Mouse (Mus musculus) myocyte (in vitro differentiated cells): Measurements from ENCODE around the gene Lrrc14b. TPM values are rescaled to one million over a fixed set of nuclear protein-coding genes. Genes with fewer than 3 reads are reported as not detected.

ENCODE experiments used
- H3K27me3 ChIP-seq: one replicate; pipeline ENCODE4 v1.6.1; 2011; ENCODE audit not compliant: control insufficient read depth, insufficient read depth, insufficient read length
- H3K36me3 ChIP-seq: one replicate; pipeline ENCODE4 v1.6.1; 2011; ENCODE audit not compliant: control insufficient read depth, insufficient read depth
- H3K4me2 ChIP-seq: one replicate; pipeline ENCODE4 v1.6.1; 2011; ENCODE audit warnings: low read depth, control low read depth
- H3K4me3 ChIP-seq: one replicate; pipeline ENCODE4 v1.5.1; 2011; ENCODE audit warnings: mild to moderate bottlenecking, control low read depth, moderate library complexity
- H3K79me2 ChIP-seq: one replicate; pipeline ENCODE4 v1.6.1; 2011; ENCODE audit not compliant: control insufficient read depth, insufficient read depth
- H3ac ChIP-seq: one replicate; pipeline ENCODE4 v1.6.1; 2011; ENCODE audit not compliant: control insufficient read depth, insufficient read length
- CEBPB ChIP-seq: IDR thresholded peaks from 2 replicates; pipeline ENCODE4 v1.6.1; 2011; ENCODE audit warnings: mild to moderate bottlenecking, moderate library complexity; ENCODE audit not compliant: poor library complexity, insufficient read depth, severe bottlenecking
- E2F4 ChIP-seq: IDR thresholded peaks from one replicate; pipeline ENCODE4 v1.6.1; 2011; ENCODE audit warnings: mild to moderate bottlenecking, control low read depth, moderate library complexity; ENCODE audit not compliant: insufficient read depth
- MAX ChIP-seq: IDR thresholded peaks from one replicate; pipeline ENCODE4 v1.6.1; 2011; ENCODE audit warnings: low read depth, mild to moderate bottlenecking, control low read depth
- MYOD1 ChIP-seq, 3 experiments: IDR thresholded peaks; one replicate each; pipeline ENCODE4 v1.6.1; 2011; ENCODE audit warnings: control low read depth in 2 of 3, low read depth in 2 of 3, mild to moderate bottlenecking in 2 of 3, moderate library complexity in 1 of 3; ENCODE audit not compliant: insufficient read length in 2 of 3, control insufficient read depth in 1 of 3
- MYOG ChIP-seq, 3 experiments: IDR thresholded peaks; one replicate each; pipeline ENCODE4 v1.6.1; 2011; ENCODE audit warnings: control low read depth in 2 of 3, low read depth in 2 of 3, mild to moderate bottlenecking in 2 of 3; ENCODE audit not compliant: insufficient read length in 2 of 3, control insufficient read depth in 1 of 3, insufficient read depth in 1 of 3
- POLR2A ChIP-seq: IDR thresholded peaks from one replicate; pipeline ENCODE4 v1.6.1; 2011; ENCODE audit warnings: low read depth, mild to moderate bottlenecking, control low read depth, moderate library complexity; ENCODE audit not compliant: insufficient read length
- POLR2AphosphoS2 ChIP-seq: IDR thresholded peaks from one replicate; pipeline ENCODE4 v1.6.1; 2011; ENCODE audit warnings: low read depth, control low read depth; ENCODE audit not compliant: insufficient read length
- REST ChIP-seq: IDR thresholded peaks from one replicate; pipeline ENCODE4 v1.6.1; 2011; ENCODE audit warnings: mild to moderate bottlenecking, control low read depth, moderate library complexity; ENCODE audit not compliant: insufficient read depth, insufficient read length
- SRF ChIP-seq: IDR thresholded peaks from one replicate; pipeline ENCODE4 v1.6.1; 2011; ENCODE audit warnings: low read depth; ENCODE audit not compliant: control insufficient read depth, insufficient read length
- TCF12 ChIP-seq: IDR thresholded peaks from one replicate; pipeline ENCODE4 v1.6.1; 2011; ENCODE audit warnings: mild to moderate bottlenecking, control low read depth; ENCODE audit not compliant: poor library complexity, insufficient read depth, severe bottlenecking
- TCF3 ChIP-seq: IDR thresholded peaks from one replicate; pipeline ENCODE4 v1.6.1; 2011; ENCODE audit warnings: low read depth, control low read depth; ENCODE audit not compliant: insufficient read length
- USF1 ChIP-seq: IDR thresholded peaks from one replicate; pipeline ENCODE4 v1.6.1; 2011; ENCODE audit warnings: low read depth, mild to moderate bottlenecking, control low read depth, moderate library complexity
- polyA plus RNA-seq: library from polyadenylated mRNA; unstranded; fragments of >200 nt; fragmentation: generic; extraction: Trizol; gene quantifications from one replicate; pipeline ENCODE4 v1.2.1, GENCODE M21; 2012; ENCODE audit warnings: missing spikeins

The Lrrc14b gene
- polyA plus RNA-seq, 1 experiment, result 0.24 TPM

GRCm38 (mm10) chr13:74350435-74350906, 13.3 kb downstream of the Lrrc14b start:
- no peak for TF ChIP-seq POLR2A
- TF ChIP-seq USF1, result no peak
- H3K4me3 ChIP-seq, result peak overlapping the region; percentile 97
- no peaks in the 10 kb centered on the region for H3K27me3 ChIP-seq

DNA sequence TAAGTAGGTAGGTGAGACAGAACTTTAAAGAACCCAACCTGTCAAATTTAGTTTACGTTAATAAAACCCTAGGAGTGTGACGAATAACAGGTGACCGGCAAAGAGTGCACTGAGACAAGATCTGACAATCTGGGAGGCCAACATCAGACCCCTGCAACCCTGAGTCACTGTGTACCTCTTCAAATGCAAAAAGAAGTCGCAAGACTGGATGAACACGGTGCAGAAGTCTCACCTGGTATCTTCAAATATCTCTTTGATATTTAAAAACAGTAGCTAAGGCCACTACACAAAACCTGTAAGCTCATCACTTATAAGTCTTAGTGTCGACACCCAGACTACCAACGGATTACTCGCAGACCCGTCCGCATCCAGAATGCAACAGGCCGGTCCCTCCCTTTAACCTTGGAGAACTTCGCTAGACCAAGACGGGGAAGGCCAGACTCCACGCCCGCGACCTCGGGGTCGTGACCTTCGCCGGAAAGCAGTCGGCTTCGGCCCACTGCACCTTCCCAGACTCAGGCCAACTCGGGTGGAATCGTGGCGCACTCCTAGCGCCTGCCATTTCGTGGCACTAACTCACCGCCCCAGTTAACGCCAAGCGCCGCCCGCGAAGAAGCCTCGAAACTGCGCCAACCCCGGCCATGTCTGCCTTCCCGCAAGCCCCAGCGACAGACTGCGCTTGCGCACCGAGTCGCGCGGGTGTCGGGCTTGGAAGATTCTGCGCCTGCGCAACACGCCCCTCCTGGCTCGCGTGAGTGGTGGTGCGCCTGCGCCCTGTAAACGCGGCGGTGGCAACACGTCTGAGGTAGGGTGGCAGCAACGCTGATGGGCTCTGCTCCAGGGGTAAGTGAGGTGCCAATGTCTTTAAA, 14.0 kb downstream of the Lrrc14b start, which contains the start of the genes Sdha and Ccdc127:
Gene Sdha (minus strand): TSS at position 715 of the 869 bp plus-strand sequence.
Gene Ccdc127 (plus strand): TSS at position 744 of the 869 bp plus-strand sequence.
- Histone ChIP-seq H3K4me2 (peak within 1 kb of the TSS; percentile 81), H3K79me2 (peaks cover 78% of the 10 kb centered on the region), H3K36me3 (peaks cover 14% of the 10 kb centered on the region), H3ac (peak within 1 kb of the TSS; percentile 41), H3K27me3 (no peaks in the 10 kb centered on the region), H3K4me3 (peak within 1 kb of the TSS; percentile 97)
- TF ChIP-seq TCF12, result no peak
- no peak for TF ChIP-seq MYOD1 (IDR thresholded peaks at IDR 0.05; ENCODE audit: control insufficient read depth in 1 of 3, insufficient read length in 2 of 3, low read depth in 2 of 3)
- TF ChIP-seq POLR2A, result peak; percentile 95
- TF ChIP-seq CEBPB, result no peak
- TF ChIP-seq MYOG (IDR thresholded peaks at IDR 0.05; ENCODE audit: control insufficient read depth in 1 of 3, insufficient read depth in 1 of 3, insufficient read length in 2 of 3, low read depth in 2 of 3), result peak in 1 of 3 experiments; percentile 17
- TF ChIP-seq SRF, result peak; percentile 35
- TF ChIP-seq MAX, result no peak
- TF ChIP-seq TCF3, result no peak
- TF ChIP-seq USF1, result no peak
- TF ChIP-seq REST, result peak; percentile 12
- no peak for TF ChIP-seq E2F4
- peak; percentile 97 for TF ChIP-seq POLR2AphosphoS2

More at GRCm38 (mm10) chr13:74350435-74350906, 13.3 kb downstream of the Lrrc14b start:
- peaks cover 79% of the 10 kb centered on the region for H3K79me2 ChIP-seq
- H3ac ChIP-seq, result peak overlapping the region; percentile 41
- H3K36me3 ChIP-seq, result peaks cover 17% of the 10 kb centered on the region
- H3K4me2 ChIP-seq, result peak overlapping the region; percentile 69

DNA sequence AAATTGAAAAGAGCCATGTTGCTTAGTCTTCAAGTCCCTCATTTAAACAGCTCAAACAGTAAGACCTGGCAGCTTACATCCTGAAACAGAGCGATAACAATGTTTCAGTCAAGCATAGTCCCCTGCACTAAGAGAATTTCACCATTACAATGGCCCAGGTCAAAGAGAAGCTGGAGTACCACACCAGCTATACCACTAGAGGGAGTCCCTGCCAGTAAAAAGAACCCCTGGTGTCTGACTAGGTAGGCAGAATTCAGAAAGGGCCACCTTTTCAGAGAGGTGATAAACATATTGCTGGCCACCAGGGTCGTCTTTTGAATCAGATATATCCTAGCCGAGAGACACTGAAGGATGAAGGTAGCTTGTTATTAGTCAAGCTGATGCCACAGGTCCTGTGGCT, 22.8 kb downstream of the Lrrc14b start:
- H3K27me3 ChIP-seq, result no peaks in the 10 kb centered on the region
- H3K79me2 ChIP-seq, result peaks cover 9% of the 10 kb centered on the region
- TF ChIP-seq POLR2AphosphoS2, result no peak
- TF ChIP-seq CEBPB, result no peak
- TF ChIP-seq MYOG (IDR thresholded peaks at IDR 0.05; ENCODE audit: control insufficient read depth in 1 of 3, insufficient read depth in 1 of 3, insufficient read length in 2 of 3, low read depth in 2 of 3), result no peak
- no peak for TF ChIP-seq E2F4
- TF ChIP-seq MAX, result no peak
- TF ChIP-seq TCF3, result no peak
- TF ChIP-seq USF1, result no peak
- TF ChIP-seq MYOD1 (IDR thresholded peaks at IDR 0.05; ENCODE audit: control insufficient read depth in 1 of 3, insufficient read length in 2 of 3, low read depth in 2 of 3), result no peak
- no peak for TF ChIP-seq SRF
- no peak overlapping the region for H3K4me3 ChIP-seq
- H3K4me2 ChIP-seq, result no peak overlapping the region
- H3K36me3 ChIP-seq, result peaks cover 37% of the 10 kb centered on the region
- H3ac ChIP-seq, result no peak overlapping the region

- Histone ChIP-seq H3K4me2 (no peak overlapping the region), H3K79me2 (no peaks in the 10 kb centered on the region), H3ac (no peak overlapping the region), H3K27me3 (no peaks in the 10 kb centered on the region), H3K4me3 (no peak overlapping the region), H3K36me3 (peaks cover 49% of the 10 kb centered on the region)
- no peak for TF ChIP-seq TCF12
- no peak for TF ChIP-seq POLR2A
- no peak for TF ChIP-seq REST
- TF ChIP-seq E2F4, result no peak
- TF ChIP-seq USF1, result no peak
- no peak for TF ChIP-seq CEBPB
These were observed 34.5 kb downstream of the Lrrc14b start for GRCm38 (mm10) chr13:74329321-74329720.

DNA sequence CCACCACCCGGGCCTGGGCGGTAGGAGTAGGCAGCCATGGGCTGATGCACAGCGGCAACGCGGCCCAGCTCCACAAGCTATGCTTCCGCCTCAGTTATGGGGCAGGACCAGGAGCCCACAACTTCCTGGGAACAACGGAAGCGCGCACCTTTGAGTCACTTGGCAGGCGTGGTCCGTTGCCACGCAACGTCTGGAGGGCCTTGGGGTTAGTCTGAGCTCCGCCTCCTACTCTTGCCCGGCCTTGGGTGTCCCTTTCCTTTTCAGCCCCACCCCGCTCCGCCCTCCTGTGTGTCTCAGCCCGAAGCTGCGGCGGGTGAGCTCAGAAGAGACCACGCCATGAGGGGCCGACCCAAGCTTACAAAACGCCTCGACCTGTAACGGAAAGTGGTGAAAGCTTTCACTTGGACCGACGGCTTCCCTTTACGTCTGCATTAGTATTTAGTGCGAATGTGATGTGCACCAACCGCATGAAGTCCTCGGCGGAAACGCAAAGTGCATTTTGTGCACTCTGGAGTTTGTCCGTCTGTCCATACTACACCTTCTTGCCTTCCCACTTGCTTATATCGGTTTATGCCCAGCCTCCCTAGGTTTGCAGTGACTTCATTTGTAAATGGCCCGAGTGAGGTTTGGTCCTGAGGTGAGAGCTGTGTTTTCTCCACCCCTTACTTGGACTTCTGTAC, 46.5 kb downstream of the Lrrc14b start, which contains the start of gene Pdcd6:
Gene Pdcd6 (minus strand): TSS at position 411 of the 680 bp plus-strand sequence.
- TF ChIP-seq POLR2A, result peak; percentile 85
- TF ChIP-seq POLR2AphosphoS2, result peak; percentile 87
- TF ChIP-seq TCF12, result no peak
- no peak for TF ChIP-seq TCF3
- peak; percentile 39 for TF ChIP-seq SRF
- no peaks in the 10 kb centered on the region for H3K27me3 ChIP-seq
- H3K79me2 ChIP-seq, result peaks cover 30% of the 10 kb centered on the region
- peak within 1 kb of the TSS; percentile 75 for H3K4me2 ChIP-seq
- H3ac ChIP-seq, result peak within 1 kb of the TSS; percentile 26
- peaks cover 30% of the 10 kb centered on the region for H3K36me3 ChIP-seq
- peak within 1 kb of the TSS; percentile 76 for H3K4me3 ChIP-seq
